Mouse (Mus musculus) left cerebral cortex, postnatal 4 days (tissue): ENCODE data around the gene Selenon. TPM values are rescaled to one million over a fixed set of nuclear protein-coding genes. Genes with fewer than 3 reads are reported as not detected.

ENCODE experiments used
- DNase-seq: peaks from one replicate; pipeline ENCODE4 v3.0.0-alpha.2; 2022
- intact Hi-C: fragments of 180-260 bp; cut with DNase I; formaldehyde crosslinking; loops from one replicate; pipeline ENCODE4 v1.15.1; 2025
- total RNA-seq, 2 experiments: library from RNA; stranded (reverse); gene quantifications; 2 replicates each; pipeline ENCODE4 v1.2.3; 2021

Selenon gene
- total RNA-seq = 10 to 100 TPM; 30.2 to 30.4 TPM

- peak; percentile 74 for DNase-seq
- intact Hi-C loops = no loop called here
Observed at GRCm38 (mm10) chr4:134551494-134552316, at the start of gene Selenon. Gene Selenon (minus strand): TSS chr4:134552166.

GRCm38 (mm10) chr4:134601404-134601803 lies 49.4 kb upstream of the Selenon start:
- DNase-seq = no peak
- intact Hi-C loops = no loop called here

- DNase-seq = no peak
- intact Hi-C loops = no loop called here
Observed at GRCm38 (mm10) chr4:134600777-134601176, 48.8 kb upstream of the Selenon start.

GRCm38 (mm10) chr4:134600060-134600459 lies 48.1 kb upstream of the Selenon start:
- intact Hi-C loops = no loop called here

GRCm38 (mm10) chr4:134596816-134597692 lies 45.1 kb upstream of the Selenon start:
- intact Hi-C loops = no loop called here
- no peak for DNase-seq

More at GRCm38 (mm10) chr4:134600060-134600459, 48.1 kb upstream of the Selenon start:
- DNase-seq = peak; percentile 74

- intact Hi-C loops = no loop called here
- DNase-seq = no peak
Observed at GRCm38 (mm10) chr4:134594731-134595439, 42.9 kb upstream of the Selenon start.

GRCm38 (mm10) chr4:134592442-134592841 lies 40.5 kb upstream of the Selenon start:
- intact Hi-C loops = no loop called here

GRCm38 (mm10) chr4:134591506-134592061 lies 39.6 kb upstream of the Selenon start:
- DNase-seq = peak; percentile 95
- intact Hi-C loops = no loop called here

More at GRCm38 (mm10) chr4:134592442-134592841, 40.5 kb upstream of the Selenon start:
- DNase-seq = no peak

- intact Hi-C loops = no loop called here
- DNase-seq = no peak
Observed at GRCm38 (mm10) chr4:134590227-134590926, 38.4 kb upstream of the Selenon start.

GRCm38 (mm10) chr4:134589786-134590185 lies 37.8 kb upstream of the Selenon start:
- no peak for DNase-seq
- intact Hi-C loops = no loop called here

GRCm38 (mm10) chr4:134588951-134589350 lies 37.0 kb upstream of the Selenon start:
- peak; percentile 64 for DNase-seq
- intact Hi-C loops = no loop called here

GRCm38 (mm10) chr4:134588287-134588686 lies 36.3 kb upstream of the Selenon start:
- DNase-seq = no peak
- intact Hi-C loops = no loop called here

- peak; percentile 66 for DNase-seq
- intact Hi-C loops = no loop called here
Observed at GRCm38 (mm10) chr4:134587636-134588197, 35.8 kb upstream of the Selenon start.

GRCm38 (mm10) chr4:134586631-134587030 lies 34.7 kb upstream of the Selenon start:
- intact Hi-C loops = no loop called here
- DNase-seq = no peak

- DNase-seq = no peak
- intact Hi-C loops = no loop called here
Observed at GRCm38 (mm10) chr4:134586126-134586525, 34.2 kb upstream of the Selenon start.

- intact Hi-C loops = no loop called here
- DNase-seq = no peak
Observed at GRCm38 (mm10) chr4:134583513-134583912, 31.5 kb upstream of the Selenon start.

- intact Hi-C loops = no loop called here
- DNase-seq = peak; percentile 79
Observed at GRCm38 (mm10) chr4:134581365-134581764, 29.4 kb upstream of the Selenon start.

GRCm38 (mm10) chr4:134580351-134581148 lies 28.6 kb upstream of the Selenon start:
- DNase-seq = peak; percentile 88
- intact Hi-C loops = no loop called here

GRCm38 (mm10) chr4:134579620-134580019 lies 27.7 kb upstream of the Selenon start:
- intact Hi-C loops = no loop called here
- DNase-seq = no peak
